Mouse (Mus musculus) kidney, embryonic 16.5 days (tissue): Measurements from ENCODE around the gene Mad2l2. TPM values are rescaled to one million over a fixed set of nuclear protein-coding genes. Genes with fewer than 3 reads are reported as not detected.

Experiments used
- microRNA-seq: library from miRNA; unstranded; fragments of <30 nt; microRNA quantifications from one replicate; pipeline ENCODE4, GENCODE M21; 2016
- polyA plus RNA-seq: library from polyadenylated mRNA; unstranded; fragments of >200 nt; fragmentation: Nextera tagmentation; extraction: Ambion mirVana; gene quantifications from 2 replicates; pipeline ENCODE4 v1.2.1, GENCODE M21; 2015

Mad2l2 gene
- polyA plus RNA-seq, 1 experiment from 2014 or later, result 70.3 TPM

Small RNA genes lying within 50 kb of the gene (microRNA-seq; reads per million reads assigned to microRNA genes)
- gene Mir7022, result not detected

Other genes starting within 250 kb of the Mad2l2 start
- gene Mfn2, start 225.7 kb upstream of the Mad2l2 start, polyA plus RNA-seq, result 45.4 and 47.1 TPM in 2 replicates
- 58.6 and 61.5 TPM in 2 replicates for gene Plod1, start 193.6 kb upstream of the Mad2l2 start, polyA plus RNA-seq
- gene 2510039O18Rik, start 189.5 kb upstream of the Mad2l2 start, polyA plus RNA-seq, result 10.4 and 13.9 TPM in 2 replicates
- 0.21 TPM in 1 of 2 replicates, not detected in the other for gene Nppb, start 144.6 kb upstream of the Mad2l2 start, polyA plus RNA-seq
- gene Nppa, start 129.7 kb upstream of the Mad2l2 start, polyA plus RNA-seq, result 0.41 and 1.00 TPM in 2 replicates
- 6.4 and 6.8 TPM in 2 replicates for gene Clcn6, start 91.6 kb upstream of the Mad2l2 start, polyA plus RNA-seq
- gene Mthfr, start 91.3 kb upstream of the Mad2l2 start, polyA plus RNA-seq, result 26.5 and 28.1 TPM in 2 replicates
- 28.1 and 31.5 TPM in 2 replicates for gene Agtrap, start 42.4 kb upstream of the Mad2l2 start, polyA plus RNA-seq
- gene Draxin, start 314 bp downstream of the Mad2l2 start, polyA plus RNA-seq, result 0.28 and 0.29 TPM in 2 replicates
- 22.0 and 22.2 TPM in 2 replicates for gene Fbxo6, start 21.8 kb downstream of the Mad2l2 start, polyA plus RNA-seq
- gene Fbxo44, start 30.1 kb downstream of the Mad2l2 start, polyA plus RNA-seq, result 19.8 and 20.6 TPM in 2 replicates
- gene Fbxo2, start 30.2 kb downstream of the Mad2l2 start, polyA plus RNA-seq, result 1.8 and 2.3 TPM in 2 replicates
- 0.16 and 0.18 TPM in 2 replicates for gene Disp3, start 157.6 kb downstream of the Mad2l2 start, polyA plus RNA-seq